27 mouse cellular contexts compared by ENCODE assay signal in the genomic region with DNA sequence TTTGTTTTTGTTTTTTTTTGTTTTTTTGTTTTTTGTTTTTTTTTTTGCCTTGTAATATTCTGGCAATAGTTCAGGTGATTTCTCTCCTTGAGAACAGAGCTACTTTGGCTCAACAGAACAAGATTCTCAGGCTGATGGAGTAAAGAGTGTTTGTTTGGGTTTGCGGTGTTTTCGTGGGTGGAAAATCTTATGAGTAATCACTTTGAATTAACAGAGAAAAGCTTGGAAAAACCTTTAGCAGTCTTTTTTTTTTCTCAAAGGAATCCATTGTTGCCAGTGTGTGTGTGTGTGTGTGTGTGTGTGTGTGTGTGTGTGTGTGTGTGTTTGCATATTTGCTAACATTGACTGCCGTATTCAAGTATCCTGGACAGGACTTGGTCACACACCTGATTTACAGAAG.
DNase-seq lines count a peak whose midpoint lies in the region; ATAC-seq and TF ChIP-seq lines count a peak whose summit lies in the region.
"Had no signal": no experiment of that assay in that cellular context is flagged by ENCODE, and none has a peak within 500 bp of the region (broad histone marks: within the 10 kb centered on the region; RNA-seq: fewer than 3 reads in every experiment).

No protein-coding gene starts in this region.

- TF ChIP-seq CTCF in heart, postnatal 0 days (IDR thresholded peaks at IDR 0.05; ENCODE audit: low read depth), result no peak

- H3K27me3 ChIP-seq in heart, postnatal 0 days (ENCODE audit: control insufficient read depth, insufficient read depth, low read length), result no peaks in the 10 kb centered on the region
- H3K27me3 ChIP-seq: CH12.LX; embryonic facial prominence, embryonic 13.5 days; embryonic facial prominence, embryonic 15.5 days; forebrain, embryonic 13.5 days; forebrain, embryonic 15.5 days; Patski had no signal

- H3K36me3 ChIP-seq in heart, postnatal 0 days (replicated peaks; ENCODE audit: control insufficient read depth, insufficient read depth, low read length), result no peaks in the 10 kb centered on the region
- H3K36me3 ChIP-seq: embryonic facial prominence, embryonic 13.5 days; embryonic facial prominence, embryonic 15.5 days; forebrain, embryonic 15.5 days; G1E had no signal

- no peak overlapping the region for H3K4me2 ChIP-seq in heart, postnatal 0 days (ENCODE audit: low read depth, low read length)
- H3K4me2 ChIP-seq: embryonic facial prominence, embryonic 13.5 days; embryonic facial prominence, embryonic 15.5 days; forebrain, embryonic 13.5 days; forebrain, embryonic 15.5 days had no signal

- intact Hi-C loops in heart, postnatal 10 days (cut with DNase I), result no loop called here

- ATAC-seq in heart, postnatal 0 days (ENCODE audit: insufficient read depth, low read depth), result no peak
- ATAC-seq: activated CD4-positive, CD25-positive, alpha-beta regulatory T cell, adult 4 months; CD4-positive, CD25-positive, alpha-beta regulatory T cell, adult 4 months; forebrain, embryonic 13.5 days; forebrain, embryonic 15.5 days; forebrain, postnatal 0 days; Patski had no signal

- no peak for TF ChIP-seq EP300 in heart, postnatal 0 days (IDR thresholded peaks at IDR 0.05; ENCODE audit: low read depth)

- no peak for DNase-seq in heart, postnatal 0 days (ENCODE audit: low spot score)
- no peak for DNase-seq in heart, postnatal 10 days
- peak; percentile 62 for DNase-seq in Muller cell, postnatal 12 days (ENCODE audit: inconsistent ontology term)
- DNase-seq in fibroblast of lung, adult 2 months (ENCODE audit: low read depth), result peak; percentile 67
- DNase-seq in layer of hippocampus, adult 8-10 months (ENCODE audit: low spot score in 2 of 2), result no peak
- DNase-seq in cerebellum, adult 11 months, result no peak
- DNase-seq: adrenal gland, adult 8-10 months; adrenal gland, postnatal 14 days; adrenal gland, postnatal 36 days; B cell, adult 2 months; cerebellum, adult 18-20 months; cerebellum, adult 8-10 months; cerebellum, adult 9-11 months; cerebellum, postnatal 14 days; cerebellum, postnatal 36 days; embryo, embryonic 11 days; forebrain, postnatal 0 days had no signal

- H3K4me1 ChIP-seq in heart, postnatal 0 days (ENCODE audit: control insufficient read depth, insufficient read depth), result no peaks in the 10 kb centered on the region
- H3K4me1 ChIP-seq: embryonic facial prominence, embryonic 13.5 days; embryonic facial prominence, embryonic 15.5 days; forebrain, embryonic 15.5 days had no signal

- H3K4me3 ChIP-seq in heart, postnatal 0 days (ENCODE audit: low read depth, low read length), result no peak overlapping the region
- H3K4me3 ChIP-seq: embryonic facial prominence, embryonic 13.5 days; embryonic facial prominence, embryonic 15.5 days; erythroblast, embryonic 14.5 days; forebrain, embryonic 13.5 days; forebrain, embryonic 15.5 days had no signal

- 67% methylated on average over 3 of the region's 3 CpGs for WGBS in heart, postnatal 0 days

- peak overlapping the region; percentile 67; the same call in 1 of the 2 replicates for H3K27ac ChIP-seq in heart, postnatal 0 days (ENCODE audit: low read depth)
- H3K27ac ChIP-seq: embryonic facial prominence, embryonic 13.5 days; embryonic facial prominence, embryonic 15.5 days; forebrain, embryonic 13.5 days; forebrain, embryonic 15.5 days had no signal

- H3K9ac ChIP-seq in heart, postnatal 0 days (replicated peaks; ENCODE audit: low read depth, low read length), result no peak overlapping the region
- H3K9ac ChIP-seq: embryonic facial prominence, embryonic 13.5 days; embryonic facial prominence, embryonic 15.5 days; forebrain, embryonic 13.5 days; forebrain, embryonic 15.5 days; forebrain, postnatal 0 days had no signal

- H3K9me3 ChIP-seq in heart, postnatal 0 days (replicated peaks; ENCODE audit: control insufficient read depth, low read length), result no peaks in the 10 kb centered on the region
- H3K9me3 ChIP-seq: embryonic facial prominence, embryonic 13.5 days; embryonic facial prominence, embryonic 15.5 days; forebrain, embryonic 13.5 days; forebrain, embryonic 15.5 days; G1E had no signal

Comparison
In these comparisons a context has a peak if more than half of its experiments do, and no peak if none do; other contexts are left out.
1. DNase-seq: peak in Muller cell, postnatal 12 days (single experiment) and fibroblast of lung, adult 2 months (single experiment); none in heart, postnatal 0 days (single experiment), heart, postnatal 10 days (0 of 2), layer of hippocampus, adult 8-10 months (0 of 2) and cerebellum, adult 11 months (single experiment).